Mouse (Mus musculus): ENCODE measurements around the gene Mad2l2. TPM values are rescaled to one million over a fixed set of nuclear protein-coding genes. Genes with fewer than 3 reads are reported as not detected.
"Not testable (repeated sequence)": the region's sequence is repeated elsewhere in the genome, so short reads cannot be mapped to it uniquely, and the experiment has no call there.

Gene Mad2l2
- polyA plus RNA-seq, 1 experiment = 35.6 TPM

- TF ChIP-seq FLI1 (IDR thresholded peaks at IDR 0.05; ENCODE audit: low read length) (no peak), GATA1 (IDR thresholded peaks at IDR 0.05; ENCODE audit: borderline replicate concordance, low read length) (no peak)
- Histone ChIP-seq H3K27me3 (replicated peaks) (peaks cover 54% of the 10 kb centered on the region), H3K36me3 (replicated peaks; ENCODE audit: low read length) (peaks cover 21% of the 10 kb centered on the region), H3K4me1 (peaks cover 81% of the 10 kb centered on the region), H3K4me3 (replicated peaks) (no peak overlapping the region), H3K9me3 (no peaks in the 10 kb centered on the region)
Observed at GRCm38 (mm10) chr4:148166986-148167385, 36.8 kb downstream of the Mad2l2 start.

GRCm38 (mm10) chr4:148168287-148168686 lies 38.1 kb downstream of the Mad2l2 start:
- TF ChIP-seq GATA1 (IDR thresholded peaks at IDR 0.05; ENCODE audit: borderline replicate concordance, low read length) = no peak
- Histone ChIP-seq H3K27me3 (replicated peaks) (peaks cover 56% of the 10 kb centered on the region), H3K36me3 (replicated peaks; ENCODE audit: low read length) (peaks cover 21% of the 10 kb centered on the region), H3K4me3 (replicated peaks) (peak overlapping the region; percentile 55), H3K9me3 (peaks cover 4% of the 10 kb centered on the region; the same call in 1 of the 2 replicates), H3K4me1 (peaks cover 76% of the 10 kb centered on the region)

- Histone ChIP-seq H3K36me3 (replicated peaks; ENCODE audit: low read length) (peaks cover 17% of the 10 kb centered on the region), H3K4me3 (replicated peaks) (peak overlapping the region; percentile 88), H3K9me3 (peaks cover 5% of the 10 kb centered on the region; the same call in 1 of the 2 replicates), H3K27me3 (replicated peaks) (peaks cover 58% of the 10 kb centered on the region), H3K4me1 (peaks cover 67% of the 10 kb centered on the region)
- peak; percentile 66; the same call in 1 of the 2 replicates for TF ChIP-seq FLI1 (IDR thresholded peaks at IDR 0.05; ENCODE audit: low read length)
- TF ChIP-seq GATA1 (IDR thresholded peaks at IDR 0.05; ENCODE audit: borderline replicate concordance, low read length) = peak; percentile 96
Observed at GRCm38 (mm10) chr4:148169586-148169985, 39.4 kb downstream of the Mad2l2 start.

GRCm38 (mm10) chr4:148170842-148171241 lies 40.7 kb downstream of the Mad2l2 start:
- Histone ChIP-seq H3K4me1 (peaks cover 55% of the 10 kb centered on the region), H3K27me3 (replicated peaks) (peaks cover 58% of the 10 kb centered on the region), H3K36me3 (replicated peaks; ENCODE audit: low read length) (peaks cover 8% of the 10 kb centered on the region), H3K4me3 (replicated peaks) (no peak overlapping the region), H3K9me3 (peaks cover 9% of the 10 kb centered on the region; the same call in 1 of the 2 replicates)
- no peak for TF ChIP-seq GATA1 (IDR thresholded peaks at IDR 0.05; ENCODE audit: borderline replicate concordance, low read length)
- no peak for TF ChIP-seq FLI1 (IDR thresholded peaks at IDR 0.05; ENCODE audit: low read length)

GRCm38 (mm10) chr4:148171261-148171660 lies 41.1 kb downstream of the Mad2l2 start:
- Histone ChIP-seq H3K4me1 (peaks cover 52% of the 10 kb centered on the region), H3K36me3 (replicated peaks; ENCODE audit: low read length) (peaks cover 3% of the 10 kb centered on the region), H3K9me3 (peaks cover 9% of the 10 kb centered on the region; the same call in 1 of the 2 replicates), H3K27me3 (replicated peaks) (peaks cover 58% of the 10 kb centered on the region), H3K4me3 (replicated peaks) (no peak overlapping the region)
- TF ChIP-seq FLI1 (IDR thresholded peaks at IDR 0.05; ENCODE audit: low read length) (no peak), GATA1 (IDR thresholded peaks at IDR 0.05; ENCODE audit: borderline replicate concordance, low read length) (no peak)

GRCm38 (mm10) chr4:148173811-148174494 lies 43.8 kb downstream of the Mad2l2 start:
- peaks cover 75% of the 10 kb centered on the region for H3K27me3 ChIP-seq (replicated peaks)
- TF ChIP-seq FLI1 (IDR thresholded peaks at IDR 0.05; ENCODE audit: low read length) (no peak), GATA1 (IDR thresholded peaks at IDR 0.05; ENCODE audit: borderline replicate concordance, low read length) (no peak)
- H3K36me3 ChIP-seq (replicated peaks; ENCODE audit: low read length) = no peaks in the 10 kb centered on the region
- H3K4me1 ChIP-seq = peaks cover 31% of the 10 kb centered on the region
- H3K4me3 ChIP-seq (replicated peaks) = no peak overlapping the region
- H3K9me3 ChIP-seq = peaks cover 9% of the 10 kb centered on the region; the same call in 1 of the 2 replicates

- peaks cover 80% of the 10 kb centered on the region for H3K27me3 ChIP-seq (replicated peaks)
- no peak for TF ChIP-seq FLI1 (IDR thresholded peaks at IDR 0.05; ENCODE audit: low read length)
- H3K9me3 ChIP-seq = peaks cover 9% of the 10 kb centered on the region; the same call in 1 of the 2 replicates
- no peaks in the 10 kb centered on the region for H3K36me3 ChIP-seq (replicated peaks; ENCODE audit: low read length)
- no peak overlapping the region for H3K4me3 ChIP-seq (replicated peaks)
- H3K4me1 ChIP-seq = peaks cover 27% of the 10 kb centered on the region
Observed at GRCm38 (mm10) chr4:148174495-148174862, 44.3 kb downstream of the Mad2l2 start.

GRCm38 (mm10) chr4:148176603-148177002 lies 46.4 kb downstream of the Mad2l2 start:
- H3K36me3 ChIP-seq (replicated peaks; ENCODE audit: low read length); H3K4me3 ChIP-seq (replicated peaks); H3K9me3 ChIP-seq: not testable (repeated sequence)
- Histone ChIP-seq H3K4me1 (peaks cover 13% of the 10 kb centered on the region), H3K27me3 (replicated peaks) (peaks cover 78% of the 10 kb centered on the region)

GRCm38 (mm10) chr4:148177716-148178115 lies 47.5 kb downstream of the Mad2l2 start:
- Histone ChIP-seq H3K4me3 (replicated peaks) (no peak overlapping the region), H3K27me3 (replicated peaks) (peaks cover 74% of the 10 kb centered on the region), H3K36me3 (replicated peaks; ENCODE audit: low read length) (no peaks in the 10 kb centered on the region), H3K4me1 (peaks cover 12% of the 10 kb centered on the region), H3K9me3 (peaks cover 8% of the 10 kb centered on the region; the same call in 1 of the 2 replicates)
- no peak for TF ChIP-seq GATA1 (IDR thresholded peaks at IDR 0.05; ENCODE audit: borderline replicate concordance, low read length)
- no peak for TF ChIP-seq FLI1 (IDR thresholded peaks at IDR 0.05; ENCODE audit: low read length)

- TF ChIP-seq GATA1 (IDR thresholded peaks at IDR 0.05; ENCODE audit: borderline replicate concordance, low read length) (no peak), FLI1 (IDR thresholded peaks at IDR 0.05; ENCODE audit: low read length) (no peak)
- Histone ChIP-seq H3K27me3 (replicated peaks) (peaks cover 55% of the 10 kb centered on the region), H3K9me3 (peaks cover 5% of the 10 kb centered on the region; the same call in 1 of the 2 replicates), H3K36me3 (replicated peaks; ENCODE audit: low read length) (no peaks in the 10 kb centered on the region), H3K4me1 (peaks cover 2% of the 10 kb centered on the region; the same call in 1 of the 2 replicates), H3K4me3 (replicated peaks) (no peak overlapping the region)
Observed at GRCm38 (mm10) chr4:148181483-148181882, 51.3 kb downstream of the Mad2l2 start.
